8 mouse cellular contexts compared by ENCODE assay signal in the genomic region with DNA sequence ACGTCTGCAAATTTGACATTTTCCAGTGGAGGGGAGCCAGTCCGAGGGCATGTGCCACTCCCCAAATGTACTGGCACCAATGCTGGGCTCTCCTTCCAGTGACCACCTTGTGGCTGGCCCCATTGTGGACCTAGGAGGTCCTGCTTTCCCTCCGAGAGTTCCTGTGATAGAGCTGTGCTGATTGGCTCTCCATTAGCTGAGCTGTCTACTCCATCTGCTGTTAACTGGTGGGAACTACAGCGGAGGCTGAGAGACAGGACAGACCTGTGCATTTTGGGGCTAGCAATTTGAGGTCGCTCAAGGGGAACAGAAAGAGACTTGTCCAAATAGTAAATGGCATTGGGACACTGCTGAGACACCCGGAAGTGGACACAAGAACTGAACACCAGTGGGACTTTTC. TPM values are rescaled to one million over a fixed set of nuclear protein-coding genes. Genes with fewer than 3 reads are reported as not detected.
DNase-seq lines count a peak whose midpoint lies in the region; ATAC-seq and TF ChIP-seq lines count a peak whose summit lies in the region.

No protein-coding gene starts in this region.

- no peaks in the 10 kb centered on the region for H3K4me1 ChIP-seq in forebrain, postnatal 0 days (ENCODE audit: insufficient read depth)
- H3K4me1 ChIP-seq in hindbrain, postnatal 0 days (ENCODE audit: insufficient read depth, low read length) = no peaks in the 10 kb centered on the region

- WGBS in forebrain, postnatal 0 days = 36% methylated on average over 6 of the region's 6 CpGs
- WGBS in hindbrain, postnatal 0 days = 45% methylated on average over 6 of the region's 6 CpGs

- no peak overlapping the region for H3K4me2 ChIP-seq in forebrain, postnatal 0 days (ENCODE audit: low read depth)
- H3K4me2 ChIP-seq in hindbrain, postnatal 0 days (ENCODE audit: low read depth, low read length) = no peak overlapping the region

- no peaks in the 10 kb centered on the region for H3K27me3 ChIP-seq in forebrain, postnatal 0 days (ENCODE audit: insufficient read depth, low read length)
- no peaks in the 10 kb centered on the region for H3K27me3 ChIP-seq in hindbrain, postnatal 0 days (ENCODE audit: insufficient read depth, low read length)

- peak; percentile 23 for DNase-seq in cerebellum, adult 11 months
- peak; percentile 53 to 59 for DNase-seq in cerebellum, adult 18-20 months
- peak; percentile 61 for DNase-seq in forebrain, postnatal 0 days
- DNase-seq in hindbrain, postnatal 0 days (ENCODE audit: low spot score) = peak; percentile 74
- DNase-seq in left cerebral cortex, adult 18-20 months (ENCODE audit: low spot score in 2 of 2) = peak; percentile 61 to 65
- peak; percentile 75 for DNase-seq in testis, postnatal 10 days (ENCODE audit: low spot score)

- no peak overlapping the region for H3K9ac ChIP-seq in forebrain, postnatal 0 days
- no peak overlapping the region for H3K9ac ChIP-seq in hindbrain, postnatal 0 days (replicated peaks; ENCODE audit: low read length)

- no peak overlapping the region for H3K4me3 ChIP-seq in forebrain, postnatal 0 days (ENCODE audit: low read depth, low read length)
- no peak overlapping the region for H3K4me3 ChIP-seq in hindbrain, postnatal 0 days (ENCODE audit: low read length)

- H3K36me3 ChIP-seq in forebrain, postnatal 0 days (ENCODE audit: insufficient read depth) = no peaks in the 10 kb centered on the region
- H3K36me3 ChIP-seq in hindbrain, postnatal 0 days (ENCODE audit: insufficient read depth, low read length) = no peaks in the 10 kb centered on the region

- no peaks in the 10 kb centered on the region for H3K9me3 ChIP-seq in forebrain, postnatal 0 days (ENCODE audit: low read length)
- no peaks in the 10 kb centered on the region for H3K9me3 ChIP-seq in hindbrain, postnatal 0 days (ENCODE audit: low read length)

- peak; percentile 86 for TF ChIP-seq CTCF in forebrain, postnatal 0 days (IDR thresholded peaks at IDR 0.05; ENCODE audit: low read depth)
- peak; percentile 88 for TF ChIP-seq CTCF in hindbrain, postnatal 0 days (IDR thresholded peaks at IDR 0.05; ENCODE audit: low read depth)

- ATAC-seq in cerebellum, adult (ENCODE audit: insufficient number of reproducible peaks, low FRiP score, low TSS enrichment) = no peak
- ATAC-seq in forebrain, postnatal 0 days = peak; percentile 45; the same call in 1 of the 2 replicates
- ATAC-seq in hindbrain, postnatal 0 days = peak; percentile 66; the same call in 1 of the 2 replicates
- peak; percentile 94 for ATAC-seq in megakaryocyte-erythroid progenitor cell, adult 5-6 weeks (replicated peaks; ENCODE audit: low FRiP score, low TSS enrichment, poor library complexity, severe bottlenecking)

- no peak overlapping the region for H3K27ac ChIP-seq in forebrain, postnatal 0 days (ENCODE audit: low read depth, low read length)
- H3K27ac ChIP-seq in hindbrain, postnatal 0 days = no peak overlapping the region

RNA-seq across cellular contexts. Expression of a gene that starts 36.6 kb away (rescaled TPM):
- 1.6 TPM in 1 of 2 replicates, not detected in the other for total RNA-seq in forebrain, postnatal 0 days (2014; rRNA removed)
- 0.15 and 0.23 TPM in 2 replicates for polyA plus RNA-seq in forebrain, postnatal 0 days (2015; fragmentation: Nextera tagmentation; extraction: Ambion mirVana)
- 0.16 and 0.25 TPM in 2 replicates for total RNA-seq in hindbrain, postnatal 0 days (2014; rRNA removed)
- 0.40 and 0.41 TPM in 2 replicates for polyA plus RNA-seq in hindbrain, postnatal 0 days (2015; fragmentation: Nextera tagmentation; extraction: Ambion mirVana)
- 1 to 10 TPM; 5.2 to 5.5 TPM for total RNA-seq in left cerebral cortex, adult 18-20 months (2021)
- not detected in 2 replicates for total RNA-seq in megakaryocyte-erythroid progenitor cell, adult 5-6 weeks (2014; fragmentation: Nextera tagmentation)
- not detected in 2 replicates for total RNA-seq in megakaryocyte-erythroid progenitor cell, adult 5-6 weeks (2017)

Comparison
In these comparisons a context has a peak if more than half of its experiments do, and no peak if none do; other contexts are left out.
1. DNase-seq: peak in every context shown above with its lines; median percentile 75 in testis, postnatal 10 days; 74 in hindbrain, postnatal 0 days; 63 in left cerebral cortex, adult 18-20 months; 61 in forebrain, postnatal 0 days; 56 in cerebellum, adult 18-20 months; 23 in cerebellum, adult 11 months.